Mouse (Mus musculus) megakaryocyte, embryonic 14.5 days (primary cell): ENCODE measurements around the gene Cpox.

ENCODE experiments used
- FLI1 ChIP-seq: IDR thresholded peaks from 2 replicates; pipeline ENCODE4 v1.6.1; 2012; ENCODE audit warnings: low read length, inconsistent platforms, mixed read lengths
- GATA1 ChIP-seq: IDR thresholded peaks from 3 replicates; pipeline ENCODE4 v1.6.1; 2012; ENCODE audit warnings: mixed read lengths, low read length, inconsistent platforms, borderline replicate concordance

DNA sequence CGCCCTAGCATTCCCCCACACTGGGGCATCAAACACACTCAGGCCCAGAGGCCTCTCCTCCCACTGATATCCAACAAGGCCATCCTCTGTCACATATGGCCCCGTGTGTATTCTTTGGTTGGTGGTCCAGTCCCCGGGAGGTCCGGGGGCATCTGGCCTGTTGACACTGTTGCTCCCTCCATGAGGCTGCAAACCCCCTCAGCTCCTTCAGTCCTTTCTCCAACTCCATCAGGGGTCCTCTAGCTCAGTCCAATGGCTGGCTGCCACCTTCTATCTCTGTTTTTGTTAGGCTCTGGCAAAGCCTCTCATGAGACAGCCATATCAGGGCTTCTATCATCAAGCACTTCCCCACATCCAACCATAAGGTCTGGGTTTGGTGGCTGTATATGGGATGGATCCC, 13.6 kb upstream of the Cpox start:
- TF ChIP-seq FLI1 (no peak), GATA1 (no peak)
